Mouse (Mus musculus): Measurements from ENCODE around the gene Jazf1.

DNA sequence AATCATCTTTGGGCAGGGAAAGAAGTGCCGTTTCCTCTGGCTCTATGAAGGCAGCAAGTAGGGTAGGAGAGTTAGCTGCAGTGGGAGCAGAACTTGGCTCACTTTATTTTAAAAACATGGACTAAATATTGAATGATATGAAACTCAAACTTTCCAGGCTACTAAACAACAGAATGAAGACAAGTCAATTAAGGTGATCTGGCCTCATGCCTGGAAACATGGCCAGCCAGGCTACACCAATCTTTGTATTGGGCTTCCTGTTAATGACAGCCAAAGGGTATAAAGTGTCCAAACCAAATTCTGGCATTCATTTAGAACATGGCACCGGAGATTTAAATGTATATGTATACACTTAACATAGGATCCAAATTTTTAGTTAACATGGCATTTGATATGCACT, 199.2 kb downstream of the Jazf1 start:
- TF ChIP-seq POLR2A (IDR thresholded peaks at IDR 0.05; ENCODE audit: insufficient read depth, low read length) (no peak), EP300 (IDR thresholded peaks at IDR 0.05; ENCODE audit: insufficient read depth, low read depth, low read length) (no peak), CTCF (IDR thresholded peaks at IDR 0.05; ENCODE audit: low read depth, low read length) (no peak)
